Mouse (Mus musculus): ENCODE measurements at regions not wholly inside any gene's neighbourhood (a gene's known extent, or its start where the extent isn't known, plus 50 kb on each side); places are given as distances from the start of the nearest gene placed in this dataset.

GRCm38 (mm10) chr15:88548261-88548660 lies 51.8 kb upstream of the Zdhhc25 start:
- no peak for TF ChIP-seq MYB (IDR thresholded peaks at IDR 0.05; ENCODE audit: low read depth, low read length)
- no peak for TF ChIP-seq POLR2A (IDR thresholded peaks at IDR 0.05; ENCODE audit: control insufficient read depth in 1 of 2, insufficient read depth in 1 of 2, low read depth in 1 of 2, low read length in 2 of 2, poor library complexity in 1 of 2)
- TF ChIP-seq MXI1 (IDR thresholded peaks at IDR 0.05; ENCODE audit: low read depth, low read length): no peak
- TF ChIP-seq CTCF (IDR thresholded peaks at IDR 0.05 in 2 of 3, conservative IDR thresholded peaks at IDR 0.05 in 1 of 3; ENCODE audit: control insufficient read depth in 1 of 3, insufficient read depth in 1 of 3, low read depth in 2 of 3, low read length in 3 of 3, poor library complexity in 1 of 3, severe bottlenecking in 1 of 3): no peak
- no peak for TF ChIP-seq CHD2 (IDR thresholded peaks at IDR 0.05; ENCODE audit: low read length)
- TF ChIP-seq SMC3 (IDR thresholded peaks at IDR 0.05; ENCODE audit: low read depth, low read length): no peak
- no peak for TF ChIP-seq KAT2A (conservative IDR thresholded peaks at IDR 0.05; ENCODE audit: low read depth, low read length)
- no peak for TF ChIP-seq JUND (IDR thresholded peaks at IDR 0.05; ENCODE audit: low read depth, low read length)
- TF ChIP-seq UBTF (IDR thresholded peaks at IDR 0.05; ENCODE audit: borderline replicate concordance, insufficient read depth, low read depth, low read length): no peak
